Mouse (Mus musculus): ENCODE data around the gene Brsk2.

DNA sequence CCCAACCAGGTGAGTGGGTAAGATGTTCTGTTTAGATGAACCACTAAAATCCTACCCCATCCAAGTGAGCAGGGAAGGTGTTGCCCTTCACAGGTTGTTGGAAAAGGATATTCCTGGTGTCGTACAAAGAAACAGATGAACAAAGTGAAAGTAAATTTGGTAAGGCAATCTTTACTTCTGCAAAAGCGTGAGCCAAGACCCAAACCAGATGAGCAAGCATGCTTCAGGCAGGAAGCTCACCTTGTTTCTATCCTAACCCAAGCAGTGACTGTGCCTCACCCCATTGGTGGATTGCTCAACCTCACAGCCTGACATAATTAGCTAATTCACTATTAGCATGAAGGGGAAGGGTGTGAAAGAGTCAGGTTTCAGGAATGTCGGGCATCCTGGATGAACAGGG lies 38.2 kb upstream of the Brsk2 start:
- TF ChIP-seq CTCF (IDR thresholded peaks at IDR 0.05; ENCODE audit: low read depth) (no peak), EP300 (IDR thresholded peaks at IDR 0.05; ENCODE audit: low read depth) (no peak)
